Mouse (Mus musculus) kidney, embryonic 15.5 days (tissue): ENCODE data around the gene Kpna1. TPM values are rescaled to one million over a fixed set of nuclear protein-coding genes. Genes with fewer than 3 reads are reported as not detected.
"Not testable (repeated sequence)": the region's sequence is repeated elsewhere in the genome, so short reads cannot be mapped to it uniquely, and the experiment has no call there.

Experiments used
- ATAC-seq: fragments of 200-750 bp; cut with Nextera tagmentation; replicated peaks from 2 replicates; pipeline ENCODE4 v1.8.0; 2017; ENCODE audit warnings: moderate TSS enrichment; ENCODE audit not compliant: low FRiP score
- H3K27ac ChIP-seq: fragments of 300-500 bp; sonication (generic); 2 replicates; pipeline ENCODE4 v1.5.1; 2015; ENCODE audit warnings: mild to moderate bottlenecking, inconsistent platforms
- H3K27me3 ChIP-seq: fragments of 300-500 bp; sonication (generic); 2 replicates; pipeline ENCODE4 v1.6.1; 2015; ENCODE audit warnings: inconsistent platforms
- H3K36me3 ChIP-seq: fragments of 300-500 bp; sonication (generic); 2 replicates; pipeline ENCODE4 v1.6.1; 2015; ENCODE audit warnings: inconsistent platforms
- H3K4me1 ChIP-seq: fragments of 300-500 bp; sonication (generic); 2 replicates; pipeline ENCODE4 v1.6.1; 2015; ENCODE audit warnings: inconsistent platforms
- H3K4me2 ChIP-seq: fragments of 300-500 bp; sonication (generic); 2 replicates; pipeline ENCODE4 v1.6.1; 2015; ENCODE audit warnings: moderate library complexity, mild to moderate bottlenecking, inconsistent platforms
- H3K4me3 ChIP-seq: fragments of 300-500 bp; sonication (generic); replicated peaks from 2 replicates; pipeline ENCODE4 v1.5.1; 2015; ENCODE audit warnings: mild to moderate bottlenecking, inconsistent platforms
- H3K9ac ChIP-seq: fragments of 300-500 bp; sonication (generic); 2 replicates; pipeline ENCODE4 v1.6.1; 2015; ENCODE audit warnings: mild to moderate bottlenecking, inconsistent platforms
- H3K9me3 ChIP-seq: fragments of 300-500 bp; sonication (generic); replicated peaks from 2 replicates; pipeline ENCODE4 v1.6.1; 2016; ENCODE audit warnings: inconsistent platforms
- WGBS: fragments of 180-500 bp; shearing (Covaris S2); methylation state at CpG from one replicate; pipeline ENCODE4 v1.1.7; 2015; ENCODE audit warnings: mixed read lengths; 5-methylcytosine and 5-hydroxymethylcytosine counted together
- polyA plus RNA-seq: library from polyadenylated mRNA; unstranded; fragments of >200 nt; fragmentation: Nextera tagmentation; extraction: Ambion mirVana; gene quantifications from 2 replicates; pipeline ENCODE4 v1.2.1, GENCODE M21; 2015

The Kpna1 gene
- polyA plus RNA-seq, 1 experiment from 2014 or later = 36.8 TPM

DNA sequence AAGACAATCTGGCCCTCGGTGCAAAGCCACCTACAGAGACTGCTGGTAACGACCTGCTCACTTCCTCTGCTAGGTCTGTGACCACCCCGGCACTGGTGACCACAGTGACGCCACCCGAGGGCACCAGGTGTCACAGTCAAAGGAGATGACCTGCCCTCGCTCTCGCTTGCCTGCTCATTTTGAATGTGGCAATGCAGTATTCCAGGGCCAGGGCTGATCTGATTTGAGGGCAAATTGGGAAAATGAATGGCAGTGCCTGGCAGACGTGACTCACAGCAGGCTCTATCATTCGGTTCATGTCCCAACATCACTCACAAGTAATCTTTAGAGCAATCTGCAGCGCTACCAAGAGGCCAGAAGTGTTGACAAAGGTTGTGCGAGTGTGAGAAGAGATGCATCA lies 77.9 kb downstream of the Kpna1 start:
- 90% methylated on average over 11 of the region's 11 CpGs for WGBS
- Histone ChIP-seq H3K4me1 (0 out of 2 replicates have a peak, but pooled peaks cover 2% of the 10 kb centered on the region), H3K4me3 (no peak overlapping the region), H3K27me3 (no peaks in the 10 kb centered on the region), H3K9me3 (no peaks in the 10 kb centered on the region), H3K4me2 (no peak overlapping the region), H3K36me3 (peaks cover 21% of the 10 kb centered on the region), H3K9ac (no peak overlapping the region), H3K27ac (no peak overlapping the region)
- ATAC-seq = no peak

- Histone ChIP-seq H3K27me3 (no peaks in the 10 kb centered on the region), H3K4me1 (0 out of 2 replicates have a peak, but pooled peaks cover 2% of the 10 kb centered on the region), H3K9ac (no peak overlapping the region), H3K36me3 (peaks cover 10% of the 10 kb centered on the region), H3K4me3 (no peak overlapping the region), H3K4me2 (no peak overlapping the region), H3K9me3 (no peaks in the 10 kb centered on the region), H3K27ac (0 out of 2 replicates have a peak overlapping the region, but pooled peaks have one; percentile 18)
- ATAC-seq = no peak
- WGBS = 73% methylated on average over 8 of the region's 8 CpGs
These were observed 79.5 kb downstream of the Kpna1 start for GRCm38 (mm10) chr16:36057933-36058475.

DNA sequence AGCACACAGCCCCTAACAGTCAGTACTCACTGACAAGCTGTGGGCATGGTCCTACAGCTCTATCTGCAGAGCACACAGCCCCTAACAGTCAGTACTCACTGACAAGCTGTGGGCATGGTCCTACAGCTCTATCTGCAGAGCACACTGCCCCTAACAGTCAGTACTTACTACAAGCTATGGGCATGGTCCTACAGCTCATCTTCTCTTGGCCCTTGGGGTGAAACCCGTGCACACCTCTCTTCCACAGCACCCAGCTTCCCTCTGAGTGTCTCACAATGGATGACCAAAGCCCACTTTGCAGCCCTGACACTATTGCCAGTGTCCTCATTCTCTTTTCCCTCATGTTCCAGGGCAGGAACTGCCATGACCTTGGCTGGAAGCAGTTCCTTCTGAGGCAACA lies 84.0 kb downstream of the Kpna1 start:
- WGBS = 87% methylated on average over 1 of the region's 1 CpGs
- not testable (repeated sequence) for H3K9ac ChIP-seq, H3K36me3 ChIP-seq, H3K27me3 ChIP-seq, H3K4me2 ChIP-seq, H3K9me3 ChIP-seq, H3K27ac ChIP-seq, ATAC-seq, H3K4me1 ChIP-seq, H3K4me3 ChIP-seq

DNA sequence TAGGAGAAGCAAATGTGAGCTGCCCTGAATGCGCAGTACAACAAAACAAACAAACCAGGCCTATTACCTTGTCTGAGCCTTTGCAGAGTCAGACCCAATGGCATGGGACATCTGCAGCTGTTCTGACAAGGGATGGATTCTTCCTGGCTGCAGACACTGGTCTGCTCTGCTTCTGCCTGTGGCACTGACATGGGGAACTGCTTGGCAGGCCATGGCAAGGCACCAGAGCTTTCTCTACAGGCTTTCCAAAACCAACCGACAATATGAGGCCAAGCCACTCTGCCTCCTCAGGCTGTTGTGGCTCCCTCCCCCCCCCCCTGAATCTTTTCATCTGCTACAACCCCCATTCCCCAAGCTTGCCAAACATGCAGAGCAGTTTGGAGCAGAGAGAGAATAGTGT lies 84.8 kb downstream of the Kpna1 start:
- H3K9ac ChIP-seq = no peak overlapping the region
- WGBS = 79% methylated on average over 2 of the region's 2 CpGs
- peaks cover 12% of the 10 kb centered on the region for H3K4me1 ChIP-seq

GRCm38 (mm10) chr16:36064904-36065303 lies 86.4 kb downstream of the Kpna1 start:
- H3K27me3 ChIP-seq = no peaks in the 10 kb centered on the region
- no peak overlapping the region for H3K9ac ChIP-seq
- H3K4me1 ChIP-seq = peaks cover 27% of the 10 kb centered on the region
- no peak overlapping the region for H3K4me3 ChIP-seq
- no peaks in the 10 kb centered on the region for H3K9me3 ChIP-seq
- H3K4me2 ChIP-seq = no peak overlapping the region
- peaks cover 11% of the 10 kb centered on the region; the same call in 1 of the 2 replicates for H3K36me3 ChIP-seq
- 85% methylated on average over 5 of the region's 5 CpGs for WGBS
- H3K27ac ChIP-seq = no peak overlapping the region
- no peak for ATAC-seq

More for the DNA sequence above, 84.8 kb downstream of the Kpna1 start:
- Histone ChIP-seq H3K4me2 (no peak overlapping the region), H3K36me3 (0 out of 2 replicates have a peak, but pooled peaks cover 5% of the 10 kb centered on the region), H3K27ac (no peak overlapping the region), H3K4me3 (no peak overlapping the region), H3K27me3 (no peaks in the 10 kb centered on the region), H3K9me3 (no peaks in the 10 kb centered on the region)
- no peak for ATAC-seq

DNA sequence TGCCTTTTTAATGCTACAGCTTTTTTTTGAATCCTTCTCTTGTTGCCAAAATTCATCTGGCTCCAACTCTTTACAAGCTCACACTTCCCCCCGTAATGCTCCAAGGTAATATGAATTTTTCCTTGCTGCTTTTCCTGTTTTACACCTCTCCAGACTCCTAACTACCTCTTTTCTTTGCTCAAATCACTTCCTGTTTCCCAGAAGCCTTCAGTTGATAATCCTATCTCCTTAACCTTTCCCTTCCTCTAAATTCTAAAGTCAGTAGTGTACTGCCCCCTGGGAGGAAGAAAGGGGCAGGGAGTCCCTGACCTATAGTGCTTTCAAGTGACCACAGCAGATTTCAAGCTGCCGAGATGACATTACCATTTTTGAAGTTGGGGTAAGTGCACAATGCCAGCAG lies 89.1 kb downstream of the Kpna1 start:
- no peak overlapping the region for H3K27ac ChIP-seq
- no peak overlapping the region for H3K9ac ChIP-seq
- WGBS = 68% methylated on average over 2 of the region's 2 CpGs
- no peak overlapping the region for H3K4me3 ChIP-seq
- no peak overlapping the region for H3K4me2 ChIP-seq
- no peaks in the 10 kb centered on the region for H3K27me3 ChIP-seq
- no peaks in the 10 kb centered on the region for H3K9me3 ChIP-seq
- H3K4me1 ChIP-seq = peaks cover 34% of the 10 kb centered on the region
- H3K36me3 ChIP-seq = peaks cover 11% of the 10 kb centered on the region; the same call in 1 of the 2 replicates
- no peak for ATAC-seq

DNA sequence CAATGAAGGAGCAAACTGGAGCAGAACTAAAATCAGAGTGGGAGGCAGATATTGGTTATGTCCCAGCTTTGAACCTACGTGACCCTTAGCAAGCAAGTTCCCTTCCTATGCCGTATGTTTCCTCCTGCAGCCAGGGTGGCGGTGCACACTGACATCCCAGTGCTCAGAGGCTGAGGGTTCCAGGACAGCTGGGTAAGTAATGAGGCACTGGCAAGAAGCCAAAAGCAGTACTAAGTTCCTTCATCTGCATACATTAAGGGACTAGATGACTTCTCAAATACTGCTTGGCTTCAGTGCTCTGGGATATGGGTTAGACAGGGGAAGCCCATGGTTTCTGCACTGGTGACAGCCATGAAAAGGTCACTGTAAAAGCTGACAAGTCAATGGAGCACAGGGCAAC lies 89.8 kb downstream of the Kpna1 start:
- Histone ChIP-seq H3K4me2 (no peak overlapping the region), H3K9me3 (no peaks in the 10 kb centered on the region), H3K4me3 (0 out of 2 replicates have a peak overlapping the region, but pooled peaks have one; percentile 3), H3K27me3 (no peaks in the 10 kb centered on the region), H3K36me3 (peaks cover 11% of the 10 kb centered on the region; the same call in 1 of the 2 replicates), H3K4me1 (peaks cover 36% of the 10 kb centered on the region), H3K27ac (no peak overlapping the region), H3K9ac (no peak overlapping the region)
- no peak for ATAC-seq
- 55% methylated on average over 3 of the region's 3 CpGs for WGBS

DNA sequence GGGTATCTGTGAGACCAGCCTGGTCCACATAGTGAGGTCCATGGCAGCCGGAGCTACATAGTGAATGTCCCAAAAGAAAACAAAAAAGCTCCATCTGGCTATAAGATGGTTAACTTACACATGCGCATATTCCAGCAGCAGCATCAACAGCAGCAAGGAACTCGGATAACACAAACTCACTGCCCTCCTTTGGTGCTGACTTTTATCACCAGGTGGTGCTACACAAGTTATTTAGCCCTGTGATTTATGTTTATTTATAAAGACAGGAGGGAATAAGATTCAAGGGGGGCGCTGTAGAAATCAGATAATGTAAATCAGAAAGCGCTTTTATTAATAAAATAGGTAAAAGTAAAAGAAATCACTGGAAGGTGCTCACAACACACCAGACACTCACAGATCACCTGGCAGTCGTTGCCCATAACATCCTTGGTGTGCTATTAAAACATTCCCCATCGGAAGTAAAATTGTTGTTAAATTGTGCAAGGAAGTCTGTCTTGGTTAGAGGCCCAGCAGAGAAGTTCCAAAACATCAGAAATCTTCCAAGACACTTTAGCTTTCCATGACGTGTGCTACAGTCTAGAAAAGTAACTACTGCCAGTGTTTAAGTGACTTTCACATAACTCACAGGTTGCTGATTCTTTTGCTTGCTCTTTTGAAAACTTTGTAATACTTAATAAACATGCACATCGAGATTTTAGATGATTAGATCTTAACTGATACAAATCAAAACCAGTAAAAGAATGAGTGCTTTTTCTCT lies 91.4 kb downstream of the Kpna1 start:
- Histone ChIP-seq H3K9ac (peak overlapping the region; percentile 84), H3K4me3 (peak overlapping the region; percentile 87), H3K9me3 (no peaks in the 10 kb centered on the region), H3K4me1 (peaks cover 36% of the 10 kb centered on the region), H3K4me2 (peak overlapping the region; percentile 63), H3K36me3 (peaks cover 11% of the 10 kb centered on the region; the same call in 1 of the 2 replicates), H3K27ac (no peak overlapping the region), H3K27me3 (no peaks in the 10 kb centered on the region)
- no peak for ATAC-seq
- 28% methylated on average over 9 of the region's 9 CpGs for WGBS

- Histone ChIP-seq H3K27ac (peak overlapping the region; percentile 99), H3K4me2 (peak overlapping the region; percentile 63), H3K36me3 (peaks cover 11% of the 10 kb centered on the region; the same call in 1 of the 2 replicates), H3K4me3 (peak overlapping the region; percentile 87), H3K27me3 (no peaks in the 10 kb centered on the region), H3K9ac (peak overlapping the region; percentile 84), H3K9me3 (no peaks in the 10 kb centered on the region), H3K4me1 (peaks cover 33% of the 10 kb centered on the region)
- WGBS = 1% methylated on average over 16 of the region's 16 CpGs
- no peak; the same call in none of the 2 replicates for ATAC-seq
These were observed 92.5 kb downstream of the Kpna1 start for GRCm38 (mm10) chr16:36071071-36071449.

DNA sequence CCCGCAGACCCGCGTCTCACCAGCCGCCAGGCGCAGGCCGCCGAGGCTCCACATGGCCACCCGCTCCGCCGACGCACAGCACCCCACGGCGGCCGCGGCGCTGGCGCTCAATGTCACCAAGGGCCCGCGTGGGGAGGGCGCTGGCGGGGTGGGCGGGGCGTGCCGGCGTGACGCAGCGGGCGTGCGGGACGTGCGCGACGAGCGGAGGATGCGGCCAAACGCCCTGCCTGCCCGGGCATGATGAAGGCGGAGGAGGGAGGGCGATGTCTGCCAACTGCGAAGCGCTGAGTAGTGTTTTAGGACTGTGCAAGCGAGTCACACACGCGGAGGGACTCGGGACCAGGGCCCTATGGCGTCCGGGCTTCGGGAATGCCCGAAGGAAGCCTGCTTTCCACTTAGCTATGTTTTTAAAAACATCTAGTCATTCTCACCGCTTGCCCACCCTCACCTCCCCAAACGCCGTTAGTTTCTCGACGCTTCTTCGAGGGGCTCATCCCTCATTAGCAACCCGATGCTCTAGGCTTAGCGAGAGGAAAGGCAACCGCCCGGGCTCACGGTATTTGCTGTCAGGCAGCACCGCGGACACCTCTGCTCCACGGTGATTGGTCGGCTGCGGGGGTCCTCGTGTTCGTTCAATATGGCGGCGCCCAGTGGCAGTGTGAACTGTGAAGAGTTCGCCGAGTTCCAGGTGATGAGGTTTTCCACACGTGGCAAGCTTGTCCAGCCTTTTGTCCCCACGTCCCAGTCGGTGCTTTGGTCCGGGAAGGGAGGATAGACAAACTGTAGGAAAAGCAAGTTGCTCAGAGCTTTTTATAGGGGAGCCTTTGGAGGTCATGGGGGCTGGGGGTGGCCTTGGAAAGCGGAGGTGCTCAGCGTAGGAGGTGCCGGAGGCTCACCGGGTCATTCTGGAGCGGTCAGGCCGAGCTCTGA lies 93.2 kb downstream of the Kpna1 start, which contains the start of the genes Fam162a and Ccdc58:
Gene Fam162a, minus strand, starts transcription at position 145 of the 930 bp plus-strand sequence.
Gene Ccdc58, plus strand, starts transcription at position 236 of the 930 bp plus-strand sequence.
- Histone ChIP-seq H3K9ac (peak within 1 kb of the TSS; percentile 84), H3K27ac (peak within 1 kb of the TSS; percentile 99), H3K9me3 (no peaks in the 10 kb centered on the region), H3K4me2 (peak within 1 kb of the TSS; percentile 63), H3K36me3 (peaks cover 10% of the 10 kb centered on the region; the same call in 1 of the 2 replicates), H3K27me3 (no peaks in the 10 kb centered on the region), H3K4me3 (peak within 1 kb of the TSS; percentile 87), H3K4me1 (peaks cover 31% of the 10 kb centered on the region)
- ATAC-seq = peak; percentile 97
- under 1% methylated on average over 81 of the region's 81 CpGs for WGBS

DNA sequence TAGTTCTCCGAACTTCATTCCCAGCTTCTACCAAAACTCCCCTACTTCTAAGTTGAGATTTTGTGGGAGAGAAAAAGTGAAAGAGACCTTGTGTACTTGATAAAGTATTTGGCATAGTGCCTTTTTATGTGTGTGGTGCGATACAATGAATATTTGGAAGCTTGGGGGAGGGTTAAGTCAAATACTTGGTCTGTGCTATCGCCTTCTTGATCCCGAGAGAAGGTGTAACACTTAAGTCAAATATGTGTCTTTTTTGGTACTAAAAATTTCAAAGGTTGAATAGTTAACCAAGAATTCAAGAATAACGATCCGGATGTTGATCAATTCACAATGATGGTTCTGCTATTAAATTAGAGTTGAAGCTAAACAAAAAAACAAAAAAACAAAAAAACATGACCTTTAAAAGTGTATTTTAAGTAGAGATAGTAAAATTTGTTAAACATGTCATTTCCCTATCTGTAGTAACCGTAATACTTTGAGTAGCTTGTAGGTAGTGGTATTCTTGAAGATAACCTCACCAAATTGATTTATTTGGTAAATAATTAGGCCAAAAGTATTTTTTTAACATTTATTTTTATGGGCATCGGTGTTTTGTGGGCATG lies 94.0 kb downstream of the Kpna1 start:
- peak overlapping the region; percentile 63 for H3K4me2 ChIP-seq
- peak overlapping the region; percentile 87 for H3K4me3 ChIP-seq
- peaks cover 31% of the 10 kb centered on the region for H3K4me1 ChIP-seq
- WGBS = 27% methylated on average over 8 of the region's 8 CpGs
- H3K27ac ChIP-seq = peak overlapping the region; percentile 99
- no peaks in the 10 kb centered on the region for H3K9me3 ChIP-seq
- peak overlapping the region; percentile 84 for H3K9ac ChIP-seq
- H3K36me3 ChIP-seq = peaks cover 7% of the 10 kb centered on the region; the same call in 1 of the 2 replicates
- no peaks in the 10 kb centered on the region for H3K27me3 ChIP-seq
- ATAC-seq = no peak
